Mouse (Mus musculus) megakaryocyte, adult 5-6 weeks (primary cell): Measurements from ENCODE around the gene Sgca. TPM values are rescaled to one million over a fixed set of nuclear protein-coding genes. Genes with fewer than 3 reads are reported as not detected.

ENCODE experiments used
- ATAC-seq: 2 replicates; pipeline ENCODE4 v1.8.0; 2016; ENCODE audit warnings: mild to moderate bottlenecking, inconsistent platforms; ENCODE audit not compliant: poor library complexity, severe bottlenecking
- total RNA-seq, 2 experiments: library from RNA; stranded (forward) in 1 of 2; stranded (reverse) in 1 of 2; fragments of 153-499, 151-499 nt in 1 of 2; fragments of 221-1000, 200-1000 nt in 1 of 2; gene quantifications; 2 replicates each; pipeline versions ENCODE4 v1.2.3 to v1.2.4; 2015 to 2017

The Sgca gene
- total RNA-seq, 2 experiments from 2014 or later = not detected

GRCm38 (mm10) chr11:94924977-94925376, 51.1 kb downstream of the Sgca start:
- ATAC-seq = no peak

GRCm38 (mm10) chr11:94920996-94921401, 55.1 kb downstream of the Sgca start:
- ATAC-seq = no peak

GRCm38 (mm10) chr11:94917717-94918116, 58.4 kb downstream of the Sgca start:
- no peak for ATAC-seq

GRCm38 (mm10) chr11:94916477-94916876, 59.6 kb downstream of the Sgca start:
- ATAC-seq = no peak

GRCm38 (mm10) chr11:94915675-94916403, 60.3 kb downstream of the Sgca start:
- no peak for ATAC-seq

GRCm38 (mm10) chr11:94913302-94914090, 62.6 kb downstream of the Sgca start:
- ATAC-seq = no peak

Other genes starting within 250 kb of the Sgca start
- not detected in 2 replicates for gene Cdc34b, start 234.5 kb downstream of the Sgca start, total RNA-seq (2015)
- not detected in 2 replicates for gene Cdc34b, start 234.5 kb downstream of the Sgca start, total RNA-seq (2017)
- not detected in 2 replicates for gene Tmem92, start 193.6 kb downstream of the Sgca start, total RNA-seq (2015)
- gene Tmem92, start 193.6 kb downstream of the Sgca start, total RNA-seq (2017) = not detected in 2 replicates
- 0.36 and 0.42 TPM in 2 replicates for gene Col1a1, start 40.1 kb downstream of the Sgca start, total RNA-seq (2015)
- 0.49 and 4.8 TPM in 2 replicates for gene Col1a1, start 40.1 kb downstream of the Sgca start, total RNA-seq (2017)
- not detected in 2 replicates for gene Hils1, start 8.7 kb downstream of the Sgca start, total RNA-seq (2015)
- not detected in 2 replicates for gene Hils1, start 8.7 kb downstream of the Sgca start, total RNA-seq (2017)
- gene Ppp1r9b, start 14.7 kb upstream of the Sgca start, total RNA-seq (2015) = 73.7 and 76.7 TPM in 2 replicates
- gene Ppp1r9b, start 14.7 kb upstream of the Sgca start, total RNA-seq (2017) = 155 and 158 TPM in 2 replicates
- 0.74 and 1.0 TPM in 2 replicates for gene Samd14, start 33.6 kb upstream of the Sgca start, total RNA-seq (2015)
- gene Samd14, start 33.6 kb upstream of the Sgca start, total RNA-seq (2017) = 0.18 and 0.69 TPM in 2 replicates
- gene Pdk2, start 65.0 kb upstream of the Sgca start, total RNA-seq (2015) = 4.5 and 6.3 TPM in 2 replicates
- 0.73 and 1.7 TPM in 2 replicates for gene Pdk2, start 65.0 kb upstream of the Sgca start, total RNA-seq (2017)
- 0.09 TPM in 1 of 2 replicates, not detected in the other for gene Itga3, start 100.5 kb upstream of the Sgca start, total RNA-seq (2015)
- gene Itga3, start 100.5 kb upstream of the Sgca start, total RNA-seq (2017) = 0.24 TPM in 1 of 2 replicates, not detected in the other
- gene Dlx3, start 143.8 kb upstream of the Sgca start, total RNA-seq (2015) = 0.04 TPM in 1 of 2 replicates, not detected in the other
- not detected in 2 replicates for gene Dlx3, start 143.8 kb upstream of the Sgca start, total RNA-seq (2017)
- not detected in 2 replicates for gene Dlx4, start 169.9 kb upstream of the Sgca start, total RNA-seq (2015)
- not detected in 2 replicates for gene Dlx4, start 169.9 kb upstream of the Sgca start, total RNA-seq (2017)